Mouse (Mus musculus) E14TG2a.4 (cell line): ENCODE measurements at regions not wholly inside any gene's neighbourhood (a gene's known extent, or its start where the extent isn't known, plus 50 kb on each side); places are given as distances from the start of the nearest gene placed in this dataset.

ENCODE experiments used
- CTCF ChIP-seq: conservative IDR thresholded peaks from 2 replicates; pipeline ENCODE4 v1.5.1; 2014; ENCODE audit warnings: low read length
- POU5F1 ChIP-seq: IDR thresholded peaks from 2 replicates; pipeline ENCODE4 v1.6.1; 2014; ENCODE audit warnings: low read length, borderline replicate concordance

GRCm38 (mm10) chr13:54892572-54892971, 56.6 kb upstream of the Unc5a start:
- no peak for TF ChIP-seq CTCF
- TF ChIP-seq POU5F1: no peak
